Mouse (Mus musculus): ENCODE data around the gene Fosl1.

Fosl1 gene

DNA sequence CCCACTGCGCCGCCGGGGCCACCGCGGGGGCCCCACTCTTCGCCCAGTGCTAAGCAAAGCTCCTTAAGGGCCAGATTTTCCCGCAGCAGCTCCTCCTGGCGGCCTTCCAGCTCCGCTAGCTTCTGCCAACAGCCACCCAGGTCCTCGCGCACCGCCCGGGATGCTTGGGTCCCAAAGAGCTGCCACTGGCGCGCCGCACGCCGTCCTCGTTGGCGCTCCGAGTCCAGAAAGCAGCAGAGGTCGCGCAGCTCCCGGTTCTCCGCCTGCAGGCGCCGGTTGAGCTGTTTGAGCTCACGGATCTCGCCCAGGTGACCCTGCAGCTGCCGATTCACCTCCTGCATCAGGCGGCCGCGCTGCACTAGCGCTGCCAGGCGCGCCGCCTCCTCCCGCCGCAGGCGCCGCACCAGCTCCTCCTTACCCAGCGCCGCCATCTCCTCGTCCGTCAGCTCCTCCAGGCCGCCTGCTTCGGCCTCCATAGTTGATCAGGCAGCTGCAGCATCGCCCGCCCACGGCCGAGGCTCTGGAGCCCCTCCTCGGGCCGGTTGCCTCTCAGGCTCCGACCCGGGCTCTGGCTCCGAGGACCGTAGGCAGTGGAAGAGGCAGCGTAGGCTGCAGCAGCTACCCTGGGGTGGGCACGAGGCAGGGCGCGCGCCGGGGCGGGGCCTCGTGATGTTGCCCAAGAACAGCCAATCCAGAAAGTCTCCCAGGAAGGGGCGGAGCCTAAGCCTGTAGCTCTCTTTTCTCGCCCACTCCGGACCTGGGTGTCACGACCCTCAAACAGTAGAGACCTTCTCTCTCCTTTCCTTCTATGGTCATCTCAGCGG lies 9.8 kb downstream of the Fosl1 start:
- DNase-seq (ENCODE audit: low spot score): peak; percentile 91

DNA sequence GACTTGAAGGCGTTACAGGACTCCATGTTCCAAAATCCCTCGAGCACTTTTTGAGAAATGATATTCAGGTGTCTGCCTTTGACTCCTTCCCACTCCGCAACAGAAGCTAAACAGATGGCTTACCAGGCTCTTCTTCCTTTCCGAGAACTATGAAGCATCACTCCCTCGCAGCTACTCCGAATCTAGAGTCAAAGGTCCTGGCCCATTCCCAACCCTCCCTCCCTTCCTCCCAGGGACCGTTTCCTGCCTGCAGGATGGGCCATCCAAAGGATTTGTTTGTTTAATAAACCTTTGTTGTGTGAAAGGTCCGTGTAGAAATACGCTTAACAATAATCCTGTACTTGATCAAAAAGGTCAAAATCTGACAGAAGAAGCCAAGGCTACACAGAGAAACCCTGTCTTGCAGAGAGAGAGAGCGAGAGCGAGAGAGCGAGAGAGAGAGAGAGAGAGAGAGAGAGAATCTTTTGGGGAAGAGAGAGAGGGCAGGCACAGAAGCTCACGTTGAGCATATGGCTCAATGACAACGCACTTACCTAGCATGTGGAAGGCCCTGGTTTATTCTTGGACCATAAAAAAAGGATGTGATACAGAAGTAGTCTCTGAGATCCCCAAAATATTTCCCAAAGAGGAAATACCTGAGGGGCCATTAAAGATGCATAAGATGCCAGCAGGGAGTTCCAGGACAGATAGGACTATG lies 10.5 kb downstream of the Fosl1 start, which contains the start of gene Ccdc85b:
Gene Ccdc85b, minus strand, starts transcription at position 149 of the 697 bp plus-strand sequence.
- no peak for DNase-seq (ENCODE audit: low spot score)

DNA sequence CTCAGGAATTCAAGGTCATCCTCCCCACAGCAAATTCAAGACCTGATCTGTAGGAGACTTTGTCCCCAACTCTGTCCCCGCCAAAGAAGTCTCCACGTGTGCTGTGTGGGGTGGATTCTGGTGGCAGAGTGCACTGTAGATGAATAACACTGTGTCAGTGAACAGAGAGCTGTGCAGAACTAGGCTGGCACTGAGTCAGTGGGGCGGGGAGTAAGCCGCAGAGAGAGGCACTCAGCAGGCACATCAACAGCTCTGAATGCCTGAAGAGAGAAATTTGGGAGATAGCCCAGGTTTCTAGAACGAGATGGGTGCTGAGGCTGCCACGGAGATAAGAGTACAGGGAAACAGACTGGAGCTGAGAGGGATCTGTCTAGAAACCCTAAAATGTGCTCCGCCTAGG lies 11.7 kb downstream of the Fosl1 start:
- DNase-seq (ENCODE audit: low spot score): no peak

- DNase-seq (ENCODE audit: low spot score): no peak
Observed at GRCm38 (mm10) chr19:5459896-5460295, 12.5 kb downstream of the Fosl1 start.

GRCm38 (mm10) chr19:5460465-5460911 lies 13.1 kb downstream of the Fosl1 start, which contains the start of gene Fibp:
Gene Fibp, plus strand, starts transcription at chr19:5460615.
- DNase-seq (ENCODE audit: low spot score): peak; percentile 86

DNA sequence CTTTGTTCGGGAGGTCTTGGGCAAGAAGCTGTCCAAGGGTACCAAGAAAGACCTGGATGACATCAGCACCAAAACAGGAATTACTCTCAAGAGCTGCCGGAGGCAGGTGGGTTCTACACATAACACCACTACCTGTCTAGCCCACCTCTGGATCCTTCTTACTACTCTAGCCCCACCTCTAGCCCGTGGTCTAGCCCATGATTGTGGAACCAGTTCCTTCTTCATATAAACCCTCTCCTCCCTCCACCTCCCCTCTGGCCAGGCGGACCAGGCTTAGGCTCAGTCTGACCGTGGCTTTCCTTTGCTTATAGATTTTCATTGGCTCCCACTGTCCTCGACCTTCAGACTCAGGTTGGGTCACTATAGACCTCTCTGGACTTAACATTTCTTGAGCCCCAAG lies 14.1 kb downstream of the Fosl1 start:
- DNase-seq (ENCODE audit: low spot score): no peak

GRCm38 (mm10) chr19:5463212-5463611 lies 15.9 kb downstream of the Fosl1 start:
- DNase-seq (ENCODE audit: low spot score): no peak

DNA sequence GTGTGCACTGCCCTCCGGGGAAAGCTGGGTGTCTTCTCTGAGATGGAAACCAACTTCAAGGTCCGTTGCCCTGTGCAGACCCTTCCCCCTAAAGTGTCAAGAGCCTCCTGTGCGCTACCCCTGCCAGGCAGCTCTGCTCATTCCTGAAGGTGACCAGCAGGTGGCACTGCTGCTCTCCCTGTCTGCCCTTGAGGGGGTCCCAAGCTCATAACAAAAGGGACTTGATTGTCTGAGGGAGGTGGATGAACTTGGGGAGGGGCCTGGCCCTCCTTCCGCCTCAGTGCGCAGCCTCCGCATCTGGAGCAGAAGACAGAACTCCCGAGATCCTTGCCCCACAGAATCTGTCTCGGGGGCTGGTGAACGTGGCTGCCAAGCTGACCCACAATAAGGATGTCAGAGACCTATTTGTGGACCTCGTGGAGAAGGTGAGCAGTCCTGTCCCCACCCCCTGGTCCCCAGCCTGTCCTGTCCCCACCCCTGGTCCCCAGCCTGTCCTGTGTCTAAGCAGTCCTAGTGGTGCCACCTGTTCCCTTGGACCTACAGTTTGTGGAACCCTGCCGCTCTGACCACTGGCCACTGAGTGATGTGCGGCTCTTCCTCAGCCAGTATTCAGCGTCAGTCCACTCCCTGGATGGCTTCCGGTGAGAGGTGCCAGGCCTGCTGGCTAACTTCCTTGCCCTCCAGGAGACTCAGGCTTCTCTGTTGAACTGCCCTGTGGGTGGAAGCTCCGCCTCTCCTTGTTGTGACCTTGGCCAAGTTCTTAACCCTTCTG lies 16.6 kb downstream of the Fosl1 start:
- no peak for DNase-seq (ENCODE audit: low spot score)

- DNase-seq (ENCODE audit: low spot score): no peak
Observed at GRCm38 (mm10) chr19:5465037-5465436, 17.7 kb downstream of the Fosl1 start.

DNA sequence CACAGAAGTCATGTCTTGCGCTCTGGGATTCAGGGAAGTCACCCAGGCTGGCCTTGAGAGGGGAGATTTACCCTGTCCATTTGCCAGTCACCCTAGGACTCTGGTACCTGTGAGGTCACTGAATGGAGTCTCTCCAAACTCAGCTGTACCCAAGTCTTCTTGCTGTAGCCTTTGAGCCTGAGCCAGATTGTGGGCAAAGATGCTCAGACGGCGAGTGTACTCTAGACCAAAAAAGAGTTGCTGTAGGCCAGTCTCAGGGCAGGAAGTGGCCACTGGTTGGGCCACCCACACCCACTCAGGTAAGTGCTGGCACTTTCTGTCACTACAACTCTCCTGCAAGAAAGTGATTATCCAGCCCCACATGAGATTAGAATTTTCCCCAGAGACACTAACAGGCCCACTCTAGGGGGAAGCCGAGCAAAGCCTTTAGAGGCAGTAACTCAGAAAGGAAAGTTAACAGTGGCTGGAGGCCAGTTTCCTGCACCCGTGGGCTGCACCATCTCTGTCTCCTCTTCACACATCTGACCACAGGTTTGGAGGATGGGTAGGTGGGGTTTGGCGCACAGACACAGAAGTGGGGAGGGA lies 19.7 kb downstream of the Fosl1 start:
- no peak for DNase-seq (ENCODE audit: low spot score)

GRCm38 (mm10) chr19:5468374-5468773 lies 21.0 kb downstream of the Fosl1 start, which contains the start of gene Ctsw:
Gene Ctsw, minus strand, starts transcription at chr19:5468507.
- DNase-seq (ENCODE audit: low spot score): no peak

- no peak for DNase-seq (ENCODE audit: low spot score)
Observed at GRCm38 (mm10) chr19:5471846-5472245, 24.5 kb downstream of the Fosl1 start.

DNA sequence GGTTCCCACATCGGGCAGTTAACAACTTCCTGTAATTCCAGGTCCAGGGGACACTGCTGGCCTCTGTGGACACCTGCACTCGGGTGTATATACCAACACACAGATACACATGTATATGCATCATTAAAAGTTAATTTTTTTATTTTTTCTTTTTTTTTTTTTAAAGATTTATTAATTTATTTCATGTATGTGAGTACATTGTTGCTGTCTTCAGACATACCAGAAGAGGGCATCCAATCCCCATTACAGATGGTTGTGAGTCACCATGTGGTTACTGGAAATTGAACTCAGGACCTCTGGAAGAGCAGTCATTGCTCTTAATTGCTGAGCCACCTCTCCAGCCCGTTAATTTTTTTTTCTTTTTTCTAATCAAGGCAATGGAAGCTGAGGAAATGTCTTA lies 25.5 kb downstream of the Fosl1 start:
- DNase-seq (ENCODE audit: low spot score): no peak

- peak; percentile 87 for DNase-seq (ENCODE audit: low spot score)
Observed at GRCm38 (mm10) chr19:5473720-5474119, 26.4 kb downstream of the Fosl1 start, which contains the start of gene Efemp2. Gene Efemp2, plus strand, starts transcription at chr19:5473954.

- peak; percentile 65 for DNase-seq (ENCODE audit: low spot score)
Observed at GRCm38 (mm10) chr19:5474281-5475068, 27.1 kb downstream of the Fosl1 start.

DNA sequence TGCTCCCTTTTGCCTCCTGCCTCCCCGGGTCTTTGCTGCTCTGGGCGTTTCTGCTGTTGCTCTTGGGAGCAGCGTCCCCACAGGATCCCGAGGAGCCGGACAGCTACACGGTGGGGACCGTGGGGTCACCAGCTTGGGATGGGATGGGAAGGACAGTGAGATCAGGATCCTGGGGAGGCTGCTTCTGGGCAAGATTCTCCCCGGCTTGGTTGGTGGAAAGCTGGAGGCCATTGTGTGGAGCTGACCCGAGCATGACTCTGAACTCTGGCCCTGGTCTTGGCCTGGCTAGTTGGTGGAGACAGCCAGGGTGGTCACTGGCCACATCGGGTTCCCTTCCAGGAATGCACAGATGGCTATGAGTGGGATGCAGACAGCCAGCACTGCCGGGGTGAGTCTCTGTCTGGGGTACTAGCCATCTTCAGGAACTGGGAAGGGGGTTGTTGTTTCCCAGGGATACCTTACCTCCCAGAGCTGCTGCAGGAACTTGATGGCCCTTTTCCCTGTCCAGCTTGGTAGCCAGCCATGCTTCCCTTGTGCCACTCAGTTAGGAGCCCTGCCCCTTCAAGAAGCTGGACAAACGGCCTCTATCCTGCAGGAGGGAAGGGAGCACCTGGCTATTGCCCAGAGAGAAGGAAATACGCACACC lies 27.8 kb downstream of the Fosl1 start:
- DNase-seq (ENCODE audit: low spot score): no peak

DNA sequence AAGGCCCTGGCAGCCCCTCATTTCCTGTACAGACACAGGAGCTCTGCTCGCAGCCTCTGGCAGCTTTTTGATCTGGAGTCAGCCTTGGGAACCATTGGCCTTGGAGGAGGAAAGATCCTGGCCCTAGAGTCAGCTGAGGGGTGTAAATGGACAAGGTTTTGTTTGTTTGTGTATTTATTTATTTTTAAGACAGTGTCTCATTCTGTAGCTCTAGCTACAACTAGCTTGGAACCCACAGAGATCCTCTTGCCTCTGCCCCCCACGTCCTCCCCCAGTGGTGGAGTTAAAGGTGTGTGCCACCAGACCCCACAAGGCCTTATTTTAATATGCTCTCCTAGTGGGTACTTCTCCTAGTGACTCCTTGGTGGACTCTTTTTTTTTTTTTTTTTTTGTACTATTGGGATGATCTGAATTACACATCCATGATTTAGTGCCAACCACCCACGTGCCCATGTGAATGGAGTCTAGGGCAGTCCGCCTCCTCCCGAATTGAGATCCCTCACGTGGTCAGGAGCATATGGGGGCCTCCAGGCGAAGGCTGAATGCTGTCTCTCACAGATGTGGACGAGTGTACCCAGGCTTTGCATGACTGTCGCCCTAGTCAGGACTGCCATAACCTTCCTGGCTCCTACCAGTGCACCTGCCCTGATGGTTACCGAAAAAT lies 29.8 kb downstream of the Fosl1 start:
- no peak for DNase-seq (ENCODE audit: low spot score)

DNA sequence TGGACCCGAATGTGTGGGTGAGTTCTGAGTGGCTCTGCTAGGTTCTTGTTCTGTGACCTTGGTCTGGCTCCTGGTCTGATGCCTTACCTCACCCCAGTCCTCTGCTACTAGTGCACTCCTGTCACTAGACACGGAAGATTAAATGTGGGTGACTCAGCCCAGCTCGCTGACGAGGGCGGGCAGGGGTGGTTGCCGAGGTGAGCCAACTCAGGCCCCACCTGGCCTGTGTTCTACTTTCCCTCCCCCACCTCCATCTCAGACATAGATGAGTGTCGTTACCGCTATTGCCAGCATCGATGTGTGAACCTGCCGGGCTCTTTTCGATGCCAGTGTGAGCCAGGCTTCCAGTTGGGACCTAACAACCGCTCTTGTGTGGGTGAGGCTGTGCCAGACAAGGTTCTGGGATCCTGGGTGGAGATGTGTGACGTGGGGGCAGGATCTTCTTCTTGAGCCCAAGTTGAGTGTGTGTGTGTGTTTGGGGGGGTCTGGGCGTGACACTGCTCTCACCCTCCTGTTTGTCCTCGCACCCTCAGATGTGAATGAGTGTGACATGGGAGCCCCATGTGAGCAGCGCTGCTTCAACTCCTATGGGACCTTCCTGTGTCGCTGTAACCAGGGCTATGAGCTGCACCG lies 30.4 kb downstream of the Fosl1 start:
- DNase-seq (ENCODE audit: low spot score): no peak

- DNase-seq (ENCODE audit: low spot score): no peak
Observed at GRCm38 (mm10) chr19:5480016-5480415, 32.7 kb downstream of the Fosl1 start.

DNA sequence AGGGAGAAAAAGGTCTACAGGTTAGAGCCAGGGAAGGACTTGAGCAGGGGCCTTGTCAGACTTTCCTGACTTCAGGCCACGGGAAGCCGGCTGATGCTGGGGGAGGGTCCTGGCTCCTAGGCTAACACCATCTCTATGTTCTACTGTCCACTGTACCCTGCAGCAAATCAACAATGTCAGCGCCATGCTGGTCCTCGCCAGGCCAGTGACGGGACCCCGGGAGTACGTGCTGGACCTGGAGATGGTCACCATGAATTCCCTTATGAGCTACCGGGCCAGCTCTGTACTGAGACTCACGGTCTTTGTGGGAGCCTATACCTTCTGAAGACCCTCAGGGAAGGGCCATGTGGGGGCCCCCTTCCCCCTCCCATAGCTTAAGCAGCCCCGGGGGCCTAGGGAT lies 34.1 kb downstream of the Fosl1 start:
- DNase-seq (ENCODE audit: low spot score): no peak

Data from yolk sac, embryonic 10.5 days (tissue).